Mouse (Mus musculus) R1 (cell line): ENCODE data around the gene Vmn2r25.
A peak's percentile ranks its signal among the peaks of the same experiment; 100 is the strongest.
"Not testable (repeated sequence)": the region's sequence is repeated elsewhere in the genome, so short reads cannot be mapped to it uniquely, and the experiment has no call there.

Experiments
- DNase-seq: peaks from one replicate; pipeline ENCODE4 v3.0.0-alpha.2; 2018; ENCODE audit warnings: low read depth, low spot score

The Vmn2r25 gene

GRCm38 (mm10) chr6:123853363-123853762 lies at the start of gene Vmn2r25:
Gene Vmn2r25 (minus strand): TSS chr6:123853463.
- DNase-seq = not testable (repeated sequence)

GRCm38 (mm10) chr6:123819951-123820350 lies 33.3 kb downstream of the Vmn2r25 start:
- DNase-seq = peak; percentile 39

GRCm38 (mm10) chr6:123810291-123810690 lies 43.0 kb downstream of the Vmn2r25 start:
- DNase-seq = peak; percentile 79

GRCm38 (mm10) chr6:123793746-123794145 lies 59.5 kb downstream of the Vmn2r25 start:
- DNase-seq = peak; percentile 36

- DNase-seq = peak; percentile 55
Measured at GRCm38 (mm10) chr6:123784857-123785256, 68.4 kb downstream of the Vmn2r25 start.

- no peak for DNase-seq
Measured at GRCm38 (mm10) chr6:123778579-123778978, 74.7 kb downstream of the Vmn2r25 start, which contains the start of gene Vmn2r24. Gene Vmn2r24 (plus strand): TSS chr6:123778879.
